Mouse (Mus musculus): ENCODE measurements around the gene St6galnac4. TPM values are rescaled to one million over a fixed set of nuclear protein-coding genes. Genes with fewer than 3 reads are reported as not detected.

Gene St6galnac4
- polyA plus RNA-seq (2014; fragmentation: Nextera tagmentation; extraction: Ambion mirVana): 15.5 and 20.3 TPM in 2 replicates

DNA sequence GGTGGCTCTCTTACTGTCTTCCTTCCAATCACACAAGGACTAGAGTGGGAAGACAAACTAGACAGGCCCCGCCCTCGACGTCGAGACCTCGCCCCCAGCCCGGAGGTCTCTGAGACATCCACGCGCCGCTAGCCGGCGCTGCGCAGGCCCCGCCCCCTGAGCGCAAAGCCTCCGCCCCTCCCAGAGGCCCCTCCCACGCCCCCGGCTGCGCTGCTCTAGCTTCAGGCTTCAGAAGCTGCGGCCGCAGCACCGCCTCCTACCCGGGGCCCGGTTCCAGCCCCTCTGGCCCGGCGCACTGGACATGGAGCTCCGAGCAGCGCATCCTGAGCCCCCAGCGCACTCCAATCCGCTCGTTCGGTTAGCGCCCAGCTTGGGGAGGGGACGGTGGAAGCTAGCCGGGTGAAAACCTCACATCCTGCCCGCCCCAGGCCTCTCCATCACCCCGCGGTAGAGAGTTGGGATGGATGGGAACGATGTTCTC lies at the start of gene St6galnac4:
Gene St6galnac4 (plus strand): TSS at position 225 of the 481 bp plus-strand sequence.
- Histone ChIP-seq H3K9ac (ENCODE audit: low read length) (peak within 1 kb of the TSS; percentile 59), H3K4me1 (replicated peaks; ENCODE audit: control insufficient read depth, insufficient read depth, low read length) (peaks cover 27% of the 10 kb centered on the region), H3K27me3 (replicated peaks; ENCODE audit: control insufficient read depth, insufficient read depth, low read length) (no peaks in the 10 kb centered on the region), H3K4me2 (ENCODE audit: low read length) (peak within 1 kb of the TSS; percentile 77), H3K27ac (ENCODE audit: low read depth) (peak within 1 kb of the TSS; percentile 47), H3K9me3 (ENCODE audit: control insufficient read depth, low read length) (no peaks in the 10 kb centered on the region), H3K36me3 (ENCODE audit: control insufficient read depth, insufficient read depth, low read length) (no peaks in the 10 kb centered on the region), H3K4me3 (ENCODE audit: low read depth, low read length) (peak within 1 kb of the TSS; percentile 58)
- ATAC-seq (replicated peaks; ENCODE audit: low FRiP score, low TSS enrichment, low read depth) (peak; percentile 81), DNase-seq (ENCODE audit: low spot score) (peak; percentile 95)
- under 1% methylated on average over 36 of the region's 38 CpGs for WGBS

DNA sequence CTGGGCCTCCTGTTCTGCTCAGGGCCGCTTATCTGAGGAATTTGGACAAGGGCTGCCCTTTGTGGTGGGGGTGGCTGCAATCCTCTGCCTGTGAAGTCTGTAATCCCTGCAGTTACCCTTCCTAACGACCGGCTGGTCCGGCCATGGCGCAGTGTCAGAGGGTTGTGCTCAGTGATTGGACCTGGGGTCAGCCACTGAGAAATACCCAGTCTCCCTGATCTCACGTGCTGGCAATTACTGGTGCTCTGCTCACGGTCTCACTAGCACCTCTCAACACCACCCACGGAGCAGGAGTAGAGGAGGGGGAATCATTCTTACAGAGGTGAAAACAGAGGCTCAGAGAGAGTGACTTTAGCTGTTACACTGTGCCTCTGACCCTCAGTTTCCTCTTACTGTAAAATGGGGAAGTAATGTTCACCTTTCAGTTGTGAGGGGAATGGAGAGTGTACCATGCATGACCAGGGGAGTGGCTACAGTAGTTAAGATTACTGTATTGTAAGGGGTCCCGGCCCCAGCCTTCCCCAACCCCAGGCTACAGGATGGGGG lies 49.5 kb upstream of the St6galnac4 start:
- no peak for ATAC-seq (replicated peaks; ENCODE audit: low FRiP score, low TSS enrichment, low read depth)
- Histone ChIP-seq H3K4me2 (ENCODE audit: low read length) (peak overlapping the region; percentile 79), H3K27ac (ENCODE audit: low read depth) (no peak overlapping the region), H3K9ac (ENCODE audit: low read length) (peak overlapping the region; percentile 86), H3K4me1 (replicated peaks; ENCODE audit: control insufficient read depth, insufficient read depth, low read length) (peaks cover 42% of the 10 kb centered on the region), H3K36me3 (ENCODE audit: control insufficient read depth, insufficient read depth, low read length) (no peaks in the 10 kb centered on the region), H3K4me3 (ENCODE audit: low read depth, low read length) (peak overlapping the region; percentile 81), H3K9me3 (ENCODE audit: control insufficient read depth, low read length) (no peaks in the 10 kb centered on the region), H3K27me3 (replicated peaks; ENCODE audit: control insufficient read depth, insufficient read depth, low read length) (no peaks in the 10 kb centered on the region)
- DNase-seq (ENCODE audit: low spot score): no peak
- WGBS: 16% methylated on average over 9 of the region's 9 CpGs

- H3K9me3 ChIP-seq (ENCODE audit: control insufficient read depth, low read length): no peaks in the 10 kb centered on the region
- WGBS: 79% methylated on average over 5 of the region's 5 CpGs
- ATAC-seq (replicated peaks; ENCODE audit: low FRiP score, low TSS enrichment, low read depth) (no peak), DNase-seq (ENCODE audit: low spot score) (no peak)
- H3K27me3 ChIP-seq (replicated peaks; ENCODE audit: control insufficient read depth, insufficient read depth, low read length): no peaks in the 10 kb centered on the region
- H3K36me3 ChIP-seq (ENCODE audit: control insufficient read depth, insufficient read depth, low read length): no peaks in the 10 kb centered on the region
- no peak overlapping the region for H3K27ac ChIP-seq (ENCODE audit: low read depth)
- no peak overlapping the region; the same call in 1 of the 2 replicates for H3K4me3 ChIP-seq (ENCODE audit: low read depth, low read length)
- peaks cover 42% of the 10 kb centered on the region for H3K4me1 ChIP-seq (replicated peaks; ENCODE audit: control insufficient read depth, insufficient read depth, low read length)
- no peak overlapping the region for H3K9ac ChIP-seq (ENCODE audit: low read length)
- peak overlapping the region; percentile 79 for H3K4me2 ChIP-seq (ENCODE audit: low read length)
Observed at GRCm38 (mm10) chr2:32537941-32538340, 49.0 kb upstream of the St6galnac4 start.

DNA sequence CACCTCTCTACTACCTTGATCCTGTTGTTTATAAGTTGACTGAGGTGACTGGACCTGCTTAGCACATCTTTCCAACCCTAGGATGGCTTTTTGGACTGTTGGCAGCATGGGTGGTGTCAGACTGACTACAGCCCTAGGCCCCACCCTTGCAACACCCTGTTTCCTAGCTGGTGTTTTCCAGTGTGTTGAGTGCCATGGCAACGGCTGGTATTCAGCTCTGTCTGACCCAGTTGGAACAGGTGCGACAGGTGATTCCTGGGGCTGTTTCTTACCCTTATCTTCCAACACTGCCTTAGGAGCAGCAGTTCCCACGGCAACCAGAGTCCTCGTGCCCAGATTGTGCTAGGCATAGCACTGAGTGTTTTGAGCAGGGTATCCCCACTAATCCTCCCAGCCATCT lies 48.4 kb upstream of the St6galnac4 start:
- DNase-seq (ENCODE audit: low spot score) (no peak), ATAC-seq (replicated peaks; ENCODE audit: low FRiP score, low TSS enrichment, low read depth) (no peak)
- H3K36me3 ChIP-seq (ENCODE audit: control insufficient read depth, insufficient read depth, low read length): no peaks in the 10 kb centered on the region
- no peaks in the 10 kb centered on the region for H3K9me3 ChIP-seq (ENCODE audit: control insufficient read depth, low read length)
- 57% methylated on average over 4 of the region's 4 CpGs for WGBS
- H3K27ac ChIP-seq (ENCODE audit: low read depth): no peak overlapping the region
- peak overlapping the region; percentile 79 for H3K4me2 ChIP-seq (ENCODE audit: low read length)
- H3K4me1 ChIP-seq (replicated peaks; ENCODE audit: control insufficient read depth, insufficient read depth, low read length): peaks cover 40% of the 10 kb centered on the region
- H3K27me3 ChIP-seq (replicated peaks; ENCODE audit: control insufficient read depth, insufficient read depth, low read length): no peaks in the 10 kb centered on the region
- H3K9ac ChIP-seq (ENCODE audit: low read length): no peak overlapping the region
- no peak overlapping the region for H3K4me3 ChIP-seq (ENCODE audit: low read depth, low read length)

- peak overlapping the region; percentile 0; the same call in 1 of the 2 replicates for H3K4me2 ChIP-seq (ENCODE audit: low read length)
- no peaks in the 10 kb centered on the region for H3K9me3 ChIP-seq (ENCODE audit: control insufficient read depth, low read length)
- no peak overlapping the region for H3K4me3 ChIP-seq (ENCODE audit: low read depth, low read length)
- H3K4me1 ChIP-seq (replicated peaks; ENCODE audit: control insufficient read depth, insufficient read depth, low read length): peaks cover 31% of the 10 kb centered on the region
- H3K27me3 ChIP-seq (replicated peaks; ENCODE audit: control insufficient read depth, insufficient read depth, low read length): no peaks in the 10 kb centered on the region
- no peak for DNase-seq (ENCODE audit: low spot score)
- WGBS: 73% methylated on average over 14 of the region's 14 CpGs
- H3K27ac ChIP-seq (ENCODE audit: low read depth): no peak overlapping the region
- no peak for ATAC-seq (replicated peaks; ENCODE audit: low FRiP score, low TSS enrichment, low read depth)
- H3K9ac ChIP-seq (ENCODE audit: low read length): no peak overlapping the region
- no peaks in the 10 kb centered on the region for H3K36me3 ChIP-seq (ENCODE audit: control insufficient read depth, insufficient read depth, low read length)
Observed at GRCm38 (mm10) chr2:32539452-32539981, 47.4 kb upstream of the St6galnac4 start.

GRCm38 (mm10) chr2:32541333-32541908 lies 45.5 kb upstream of the St6galnac4 start:
- 0 out of 2 replicates have a peak, but pooled peaks cover 5% of the 10 kb centered on the region for H3K36me3 ChIP-seq (ENCODE audit: control insufficient read depth, insufficient read depth, low read length)
- no peak overlapping the region for H3K9ac ChIP-seq (ENCODE audit: low read length)
- no peak for DNase-seq (ENCODE audit: low spot score)
- H3K4me3 ChIP-seq (ENCODE audit: low read depth, low read length): no peak overlapping the region
- H3K27ac ChIP-seq (ENCODE audit: low read depth): no peak overlapping the region
- 88% methylated on average over 2 of the region's 2 CpGs for WGBS
- no peak overlapping the region for H3K4me2 ChIP-seq (ENCODE audit: low read length)
- ATAC-seq (replicated peaks; ENCODE audit: low FRiP score, low TSS enrichment, low read depth): no peak
- H3K4me1 ChIP-seq (replicated peaks; ENCODE audit: control insufficient read depth, insufficient read depth, low read length): peaks cover 30% of the 10 kb centered on the region
- no peaks in the 10 kb centered on the region for H3K27me3 ChIP-seq (replicated peaks; ENCODE audit: control insufficient read depth, insufficient read depth, low read length)
- H3K9me3 ChIP-seq (ENCODE audit: control insufficient read depth, low read length): no peaks in the 10 kb centered on the region

DNA sequence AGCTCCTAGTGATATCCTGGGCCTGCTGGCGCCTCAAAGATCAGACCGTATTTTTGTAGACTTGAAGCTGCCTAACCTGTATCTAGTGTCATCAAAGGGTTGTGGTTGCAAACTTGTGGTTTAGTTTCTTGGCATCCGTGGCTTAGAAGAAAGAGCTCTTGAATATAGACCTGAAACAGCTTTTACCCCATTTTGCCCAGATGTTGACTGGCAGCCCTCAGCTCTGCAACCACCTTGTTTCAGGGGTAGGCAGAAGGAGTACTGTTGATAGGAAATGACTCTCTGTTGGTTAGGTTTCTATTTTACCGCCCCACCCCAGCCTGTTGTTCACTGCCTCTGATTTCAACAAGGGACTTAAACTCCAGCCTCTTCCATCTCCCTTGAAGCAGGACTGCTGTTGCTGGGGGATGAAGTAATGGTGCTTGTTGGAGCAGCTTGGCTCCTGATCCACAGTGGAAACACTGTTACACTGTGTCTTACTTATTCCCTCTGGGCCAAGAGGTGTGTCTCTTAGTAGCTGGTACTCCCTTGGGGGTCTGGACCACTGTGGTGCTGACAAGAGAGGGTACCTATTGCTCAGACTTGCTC lies 44.8 kb upstream of the St6galnac4 start:
- H3K4me2 ChIP-seq (ENCODE audit: low read length): no peak overlapping the region
- DNase-seq (ENCODE audit: low spot score) (no peak), ATAC-seq (replicated peaks; ENCODE audit: low FRiP score, low TSS enrichment, low read depth) (no peak)
- 0 out of 2 replicates have a peak, but pooled peaks cover 5% of the 10 kb centered on the region for H3K36me3 ChIP-seq (ENCODE audit: control insufficient read depth, insufficient read depth, low read length)
- H3K9ac ChIP-seq (ENCODE audit: low read length): no peak overlapping the region
- H3K4me3 ChIP-seq (ENCODE audit: low read depth, low read length): no peak overlapping the region
- no peak overlapping the region for H3K27ac ChIP-seq (ENCODE audit: low read depth)
- no peaks in the 10 kb centered on the region for H3K9me3 ChIP-seq (ENCODE audit: control insufficient read depth, low read length)
- H3K27me3 ChIP-seq (replicated peaks; ENCODE audit: control insufficient read depth, insufficient read depth, low read length): no peaks in the 10 kb centered on the region
- 85% methylated on average over 4 of the region's 4 CpGs for WGBS
- H3K4me1 ChIP-seq (replicated peaks; ENCODE audit: control insufficient read depth, insufficient read depth, low read length): peaks cover 23% of the 10 kb centered on the region

- Histone ChIP-seq H3K27me3 (replicated peaks; ENCODE audit: control insufficient read depth, insufficient read depth, low read length) (no peaks in the 10 kb centered on the region), H3K4me3 (ENCODE audit: low read depth, low read length) (no peak overlapping the region), H3K27ac (ENCODE audit: low read depth) (no peak overlapping the region), H3K4me2 (ENCODE audit: low read length) (no peak overlapping the region), H3K36me3 (ENCODE audit: control insufficient read depth, insufficient read depth, low read length) (0 out of 2 replicates have a peak, but pooled peaks cover 5% of the 10 kb centered on the region), H3K9me3 (ENCODE audit: control insufficient read depth, low read length) (no peaks in the 10 kb centered on the region), H3K4me1 (replicated peaks; ENCODE audit: control insufficient read depth, insufficient read depth, low read length) (peaks cover 15% of the 10 kb centered on the region), H3K9ac (ENCODE audit: low read length) (no peak overlapping the region)
- DNase-seq (ENCODE audit: low spot score): no peak
- ATAC-seq (replicated peaks; ENCODE audit: low FRiP score, low TSS enrichment, low read depth): no peak
- 89% methylated on average over 3 of the region's 3 CpGs for WGBS
Observed at GRCm38 (mm10) chr2:32543031-32543449, 43.9 kb upstream of the St6galnac4 start.

Data from intestine, embryonic 14.5 days (tissue).